Mouse (Mus musculus) midbrain, embryonic 15.5 days (tissue): ENCODE results near the gene Arf3. TPM values are rescaled to one million over a fixed set of nuclear protein-coding genes. Genes with fewer than 3 reads are reported as not detected.
A peak's percentile ranks its signal among the peaks of the same experiment; 100 is the strongest.
"Not testable (repeated sequence)": the region's sequence is repeated elsewhere in the genome, so short reads cannot be mapped to it uniquely, and the experiment has no call there.

Experiments
- ATAC-seq: fragments of 200-750 bp; cut with Nextera tagmentation; replicated peaks from 2 replicates; pipeline ENCODE4 v1.8.0; 2017; ENCODE audit warnings: moderate TSS enrichment
- H3K27ac ChIP-seq: fragments of 300-500 bp; sonication (generic); 2 replicates; pipeline ENCODE4 v1.5.1; 2015; ENCODE audit warnings: mild to moderate bottlenecking, inconsistent platforms
- H3K27me3 ChIP-seq: fragments of 300-500 bp; sonication (generic); replicated peaks from 2 replicates; pipeline ENCODE4 v1.6.1; 2015; ENCODE audit warnings: inconsistent platforms
- H3K36me3 ChIP-seq: fragments of 300-500 bp; sonication (generic); replicated peaks from 2 replicates; pipeline ENCODE4 v1.6.1; 2015; ENCODE audit warnings: inconsistent platforms
- H3K4me1 ChIP-seq: fragments of 300-500 bp; sonication (generic); 2 replicates; pipeline ENCODE4 v1.6.1; 2015; ENCODE audit warnings: inconsistent platforms
- H3K4me2 ChIP-seq: fragments of 300-500 bp; sonication (generic); 2 replicates; pipeline ENCODE4 v1.6.1; 2015; ENCODE audit warnings: inconsistent platforms, mild to moderate bottlenecking, moderate library complexity
- H3K4me3 ChIP-seq: fragments of 300-500 bp; sonication (generic); 2 replicates; pipeline ENCODE4 v1.5.1; 2015; ENCODE audit warnings: mild to moderate bottlenecking, inconsistent platforms
- H3K9ac ChIP-seq: fragments of 300-500 bp; sonication (generic); 2 replicates; pipeline ENCODE4 v1.6.1; 2015; ENCODE audit warnings: mild to moderate bottlenecking, inconsistent platforms
- H3K9me3 ChIP-seq: fragments of 300-500 bp; sonication (generic); 2 replicates; pipeline ENCODE4 v1.6.1; 2016; ENCODE audit warnings: inconsistent platforms
- WGBS: fragments of 180-500 bp; shearing (Covaris S2); methylation state at CpG from one replicate; pipeline ENCODE4 v1.1.7; 2015; ENCODE audit warnings: mixed read lengths; 5-methylcytosine and 5-hydroxymethylcytosine counted together
- polyA plus RNA-seq: library from polyadenylated mRNA; unstranded; fragments of >200 nt; fragmentation: Nextera tagmentation; extraction: Ambion mirVana; gene quantifications from 2 replicates; pipeline ENCODE4 v1.2.1, GENCODE M21; 2015

Gene Arf3
- polyA plus RNA-seq, result 103 and 106 TPM in 2 replicates

- peak within 1 kb of the TSS; percentile 69 for H3K4me2 ChIP-seq
- no peaks in the 10 kb centered on the region for H3K9me3 ChIP-seq
- peak within 1 kb of the TSS; percentile 99 for H3K4me3 ChIP-seq
- H3K4me1 ChIP-seq, result peaks cover 28% of the 10 kb centered on the region
- H3K27ac ChIP-seq, result peak within 1 kb of the TSS; percentile 93
- WGBS, result under 1% methylated on average over 69 of the region's 76 CpGs
- H3K9ac ChIP-seq, result peak within 1 kb of the TSS; percentile 93
- H3K27me3 ChIP-seq, result peaks cover 13% of the 10 kb centered on the region
- H3K36me3 ChIP-seq, result no peaks in the 10 kb centered on the region
- ATAC-seq, result peak; percentile 97
Measured at GRCm38 (mm10) chr15:98762670-98763529, at the start of gene Arf3. Gene Arf3 (minus strand): TSS chr15:98763214.

GRCm38 (mm10) chr15:98810212-98810611 lies 47.2 kb upstream of the Arf3 start:
- not testable (repeated sequence) for H3K9ac ChIP-seq, H3K9me3 ChIP-seq, H3K27ac ChIP-seq, H3K4me3 ChIP-seq, H3K4me2 ChIP-seq, ATAC-seq
- Histone ChIP-seq H3K36me3 (peaks cover 17% of the 10 kb centered on the region; the same call in 1 of the 2 replicates), H3K27me3 (peaks cover 52% of the 10 kb centered on the region), H3K4me1 (peaks cover 38% of the 10 kb centered on the region)
- 86% methylated on average over 6 of the region's 6 CpGs for WGBS

- Histone ChIP-seq H3K27me3 (peaks cover 60% of the 10 kb centered on the region), H3K27ac (0 out of 2 replicates have a peak within 1 kb of the TSS, but pooled peaks have one; percentile 11), H3K36me3 (peaks cover 17% of the 10 kb centered on the region; the same call in 1 of the 2 replicates), H3K4me1 (peaks cover 46% of the 10 kb centered on the region), H3K4me2 (peak within 1 kb of the TSS; percentile 79), H3K9me3 (no peaks in the 10 kb centered on the region), H3K9ac (peak within 1 kb of the TSS; percentile 39; the same call in 1 of the 2 replicates), H3K4me3 (peak within 1 kb of the TSS; percentile 48)
- ATAC-seq, result no peak
- WGBS, result 68% methylated on average over 3 of the region's 3 CpGs
Measured at GRCm38 (mm10) chr15:98809390-98809789, 46.4 kb upstream of the Arf3 start, which contains the start of gene Ddn. Gene Ddn (minus strand): TSS chr15:98809490.

- H3K4me1 ChIP-seq, result peaks cover 53% of the 10 kb centered on the region
- H3K27me3 ChIP-seq, result peaks cover 66% of the 10 kb centered on the region
- no peaks in the 10 kb centered on the region for H3K9me3 ChIP-seq
- WGBS, result 5% methylated on average over 6 of the region's 6 CpGs
- H3K9ac ChIP-seq, result peak overlapping the region; percentile 39; the same call in 1 of the 2 replicates
- peak overlapping the region; percentile 48 for H3K4me3 ChIP-seq
- 0 out of 2 replicates have a peak overlapping the region, but pooled peaks have one; percentile 11 for H3K27ac ChIP-seq
- ATAC-seq, result peak; percentile 44; the same call in 1 of the 2 replicates
- H3K4me2 ChIP-seq, result peak overlapping the region; percentile 79
- H3K36me3 ChIP-seq, result peaks cover 12% of the 10 kb centered on the region; the same call in 1 of the 2 replicates
Measured at GRCm38 (mm10) chr15:98808651-98809134, 45.7 kb upstream of the Arf3 start.

DNA sequence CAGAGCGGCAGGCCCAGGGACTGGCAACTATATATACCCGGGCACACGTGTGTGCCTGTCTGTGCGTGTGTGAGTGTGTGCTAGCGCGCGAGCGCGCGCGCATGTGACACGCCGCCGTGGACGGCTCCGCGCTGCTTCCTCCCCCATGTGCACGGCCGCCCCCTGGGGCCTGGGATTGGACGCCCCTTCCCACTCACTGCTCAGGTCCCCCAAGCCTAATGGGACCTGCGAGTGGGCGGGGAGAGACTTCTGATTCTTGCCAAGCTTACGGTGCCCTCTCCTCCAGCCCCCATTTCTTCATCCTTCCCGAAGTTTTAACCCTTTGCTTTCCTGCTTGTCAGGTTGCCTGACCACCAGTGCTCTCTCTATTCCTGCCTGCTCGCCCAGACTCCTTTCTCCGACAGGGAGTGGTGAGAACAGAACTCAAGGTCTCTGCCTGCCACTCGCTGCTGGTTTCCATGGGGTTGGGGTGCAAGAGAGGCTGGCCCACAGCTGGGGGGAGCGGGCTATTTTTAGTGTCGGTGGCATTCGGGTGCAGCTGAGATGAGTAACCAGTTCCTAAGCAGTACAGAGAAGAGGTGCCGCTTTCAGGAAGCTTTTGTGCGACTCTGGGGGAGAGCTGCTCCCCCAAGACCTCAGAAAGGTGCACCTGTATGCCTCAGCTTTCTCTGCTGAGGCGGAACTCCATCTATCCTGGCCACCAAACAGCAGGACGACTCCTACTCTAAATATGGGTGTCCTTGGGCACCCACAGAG lies 45.1 kb upstream of the Arf3 start:
- no peaks in the 10 kb centered on the region for H3K9me3 ChIP-seq
- peak overlapping the region; percentile 48 for H3K4me3 ChIP-seq
- H3K4me1 ChIP-seq, result peaks cover 54% of the 10 kb centered on the region
- peak; percentile 40; the same call in 1 of the 2 replicates for ATAC-seq
- H3K36me3 ChIP-seq, result peaks cover 6% of the 10 kb centered on the region; the same call in 1 of the 2 replicates
- H3K9ac ChIP-seq, result peak overlapping the region; percentile 39
- H3K27ac ChIP-seq, result 0 out of 2 replicates have a peak overlapping the region, but pooled peaks have one; percentile 11
- H3K4me2 ChIP-seq, result peak overlapping the region; percentile 79
- H3K27me3 ChIP-seq, result peaks cover 72% of the 10 kb centered on the region
- WGBS, result under 1% methylated on average over 33 of the region's 34 CpGs

DNA sequence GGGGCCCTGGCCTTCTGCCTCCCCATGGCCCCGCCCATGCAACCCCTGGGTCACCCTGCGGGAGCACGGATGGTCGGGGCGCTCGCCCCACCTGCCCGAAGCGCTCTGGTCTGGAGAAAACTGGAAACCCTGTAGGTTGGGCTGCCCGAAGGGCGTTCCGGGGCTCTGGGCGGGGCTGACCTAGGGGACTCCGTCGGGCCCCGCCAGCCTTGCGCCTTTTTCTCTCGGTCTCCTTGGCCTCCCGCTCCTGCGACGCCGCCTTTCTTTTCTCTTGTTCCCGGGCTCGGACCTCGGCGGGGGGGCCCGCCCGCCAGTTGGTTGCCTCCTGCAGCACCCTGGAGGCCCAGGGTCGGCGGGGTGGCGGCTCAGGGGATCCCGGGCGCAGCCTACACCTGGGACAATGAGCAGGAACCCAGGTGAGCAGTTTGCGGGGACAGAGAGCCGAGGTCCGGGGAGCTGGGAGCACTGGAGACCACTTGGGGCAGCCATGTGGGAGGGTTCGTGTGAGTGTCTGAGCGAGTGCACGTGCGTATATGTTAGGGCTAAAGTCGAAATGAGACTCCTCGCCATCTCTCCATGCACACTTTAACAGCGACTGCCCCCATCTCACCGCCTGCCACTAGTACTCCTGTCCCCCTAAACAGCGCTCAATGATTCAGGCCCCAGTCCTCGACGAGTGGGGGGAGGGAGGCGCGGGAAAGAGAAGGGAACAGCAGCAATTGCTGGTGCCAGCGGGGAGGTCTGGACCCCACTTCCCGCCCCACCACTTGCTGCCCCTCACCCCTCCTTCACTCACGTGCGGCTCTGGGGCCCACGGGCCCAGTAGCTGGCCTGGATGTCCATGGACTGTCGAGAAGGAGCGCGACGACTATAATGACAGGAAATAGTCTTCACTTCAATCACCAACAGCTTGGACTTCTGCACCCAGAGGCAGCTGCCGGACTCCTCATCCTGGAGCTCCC lies 44.1 kb upstream of the Arf3 start:
- peak overlapping the region; percentile 48 for H3K4me3 ChIP-seq
- H3K27ac ChIP-seq, result no peak overlapping the region
- peaks cover 82% of the 10 kb centered on the region for H3K27me3 ChIP-seq
- H3K4me1 ChIP-seq, result peaks cover 54% of the 10 kb centered on the region
- no peaks in the 10 kb centered on the region for H3K9me3 ChIP-seq
- no peak overlapping the region for H3K9ac ChIP-seq
- no peak for ATAC-seq
- peak overlapping the region; percentile 79 for H3K4me2 ChIP-seq
- under 1% methylated on average over 58 of the region's 58 CpGs for WGBS
- no peaks in the 10 kb centered on the region for H3K36me3 ChIP-seq

DNA sequence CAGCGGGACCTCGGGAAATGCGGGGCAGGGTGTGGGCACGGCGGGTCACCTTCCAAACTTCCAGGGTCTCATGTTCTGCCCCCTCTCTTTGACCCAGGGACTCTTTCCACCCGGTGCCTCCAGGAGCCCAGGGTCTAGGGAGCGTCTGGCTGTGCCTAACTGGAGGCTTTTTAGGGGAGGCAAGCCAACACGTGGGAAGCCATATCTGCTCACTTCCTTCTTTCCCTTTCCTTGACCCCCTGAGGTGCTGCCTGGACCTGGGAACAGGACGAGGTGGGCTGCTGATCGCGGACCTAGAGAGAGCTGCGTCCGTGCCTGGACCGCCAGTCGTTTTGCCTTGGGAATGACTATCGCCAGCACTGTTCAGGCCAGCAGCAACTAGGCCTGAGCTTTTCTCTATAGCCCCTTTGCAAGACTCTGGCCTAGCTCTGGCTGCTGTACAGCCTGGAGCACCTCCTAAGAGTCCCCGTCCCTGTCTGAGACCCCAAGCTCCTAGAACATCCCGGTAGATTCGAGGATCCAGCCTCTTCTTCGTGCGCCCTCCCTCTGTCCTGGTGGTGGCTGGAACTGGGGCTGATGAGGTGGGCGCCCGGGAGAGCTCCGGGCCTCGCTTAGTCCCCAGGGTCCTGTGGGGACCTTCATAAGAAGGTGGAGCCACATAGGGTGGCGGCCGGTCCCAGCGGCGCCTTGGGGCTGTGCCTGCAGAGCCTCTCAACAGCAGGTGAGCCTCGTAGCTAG lies 43.2 kb upstream of the Arf3 start:
- peaks cover 90% of the 10 kb centered on the region for H3K27me3 ChIP-seq
- WGBS, result 4% methylated on average over 30 of the region's 30 CpGs
- H3K4me3 ChIP-seq, result peak overlapping the region; percentile 48
- H3K36me3 ChIP-seq, result no peaks in the 10 kb centered on the region
- H3K27ac ChIP-seq, result no peak overlapping the region
- H3K9me3 ChIP-seq, result no peaks in the 10 kb centered on the region
- H3K9ac ChIP-seq, result no peak overlapping the region
- peak overlapping the region; percentile 88 for H3K4me2 ChIP-seq
- H3K4me1 ChIP-seq, result peaks cover 54% of the 10 kb centered on the region
- no peak for ATAC-seq

DNA sequence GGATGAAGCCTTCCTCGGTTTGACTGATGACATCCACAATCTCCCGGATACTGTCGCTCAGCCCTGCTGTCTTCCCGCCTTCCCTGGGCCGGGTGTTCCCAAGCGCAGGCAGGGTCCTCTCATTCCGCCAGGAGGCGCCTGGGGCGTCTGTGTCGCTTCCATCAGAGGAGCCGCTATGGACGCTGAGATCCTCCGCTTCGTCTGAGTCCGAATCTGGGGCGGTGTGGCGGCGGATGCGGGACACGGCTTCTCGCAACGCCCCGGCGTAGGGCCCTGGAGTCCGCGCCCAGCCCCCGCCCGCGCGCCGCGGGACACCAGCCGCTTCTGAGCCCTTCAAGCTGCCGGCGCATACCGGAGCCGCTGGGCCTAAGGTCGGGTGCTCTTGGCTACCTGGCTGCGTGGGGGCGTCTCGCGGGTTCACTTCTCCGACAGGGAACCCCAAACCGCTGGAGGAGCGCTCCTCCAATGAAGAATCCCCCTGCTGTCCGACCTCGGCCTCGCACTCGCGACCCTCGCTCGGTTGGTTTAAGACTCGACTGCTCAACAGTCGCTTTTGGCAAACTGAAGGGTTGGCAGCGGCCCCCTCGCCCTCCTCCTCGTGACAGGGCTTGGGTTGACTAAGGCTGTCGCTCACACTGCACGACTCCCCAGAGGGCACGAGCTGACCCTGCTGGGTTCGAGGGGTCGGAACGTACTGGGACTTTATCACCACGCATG lies 42.5 kb upstream of the Arf3 start:
- ATAC-seq, result peak; percentile 46; the same call in 1 of the 2 replicates
- peak overlapping the region; percentile 88 for H3K4me2 ChIP-seq
- no peak overlapping the region for H3K27ac ChIP-seq
- H3K27me3 ChIP-seq, result peaks cover 95% of the 10 kb centered on the region
- H3K4me1 ChIP-seq, result peaks cover 54% of the 10 kb centered on the region
- peak overlapping the region; percentile 51 for H3K9ac ChIP-seq
- H3K9me3 ChIP-seq, result no peaks in the 10 kb centered on the region
- H3K36me3 ChIP-seq, result no peaks in the 10 kb centered on the region
- H3K4me3 ChIP-seq, result peak overlapping the region; percentile 48
- under 1% methylated on average over 64 of the region's 64 CpGs for WGBS

- H3K4me1 ChIP-seq, result peaks cover 53% of the 10 kb centered on the region
- H3K36me3 ChIP-seq, result no peaks in the 10 kb centered on the region
- H3K9me3 ChIP-seq, result no peaks in the 10 kb centered on the region
- 0 out of 2 replicates have a peak overlapping the region, but pooled peaks have one; percentile 27 for H3K9ac ChIP-seq
- no peak for ATAC-seq
- H3K27ac ChIP-seq, result no peak overlapping the region
- peak overlapping the region; percentile 44 for H3K4me2 ChIP-seq
- WGBS, result under 1% methylated on average over 32 of the region's 32 CpGs
- peaks cover 97% of the 10 kb centered on the region for H3K27me3 ChIP-seq
- peak overlapping the region; percentile 24 for H3K4me3 ChIP-seq
Measured at GRCm38 (mm10) chr15:98804054-98804453, 41.0 kb upstream of the Arf3 start.

GRCm38 (mm10) chr15:98802926-98803325 lies 39.9 kb upstream of the Arf3 start:
- Histone ChIP-seq H3K4me1 (peaks cover 48% of the 10 kb centered on the region), H3K9me3 (no peaks in the 10 kb centered on the region)

More at GRCm38 (mm10) chr15:98802926-98803325, 39.9 kb upstream of the Arf3 start:
- Histone ChIP-seq H3K27ac (no peak overlapping the region), H3K27me3 (peaks cover 96% of the 10 kb centered on the region), H3K4me3 (no peak overlapping the region), H3K9ac (no peak overlapping the region), H3K4me2 (no peak overlapping the region), H3K36me3 (no peaks in the 10 kb centered on the region)
- no peak for ATAC-seq
- 9% methylated on average over 8 of the region's 8 CpGs for WGBS
